Comparison of ENCODE assay signal across 16 mouse cellular contexts in the genomic region with DNA sequence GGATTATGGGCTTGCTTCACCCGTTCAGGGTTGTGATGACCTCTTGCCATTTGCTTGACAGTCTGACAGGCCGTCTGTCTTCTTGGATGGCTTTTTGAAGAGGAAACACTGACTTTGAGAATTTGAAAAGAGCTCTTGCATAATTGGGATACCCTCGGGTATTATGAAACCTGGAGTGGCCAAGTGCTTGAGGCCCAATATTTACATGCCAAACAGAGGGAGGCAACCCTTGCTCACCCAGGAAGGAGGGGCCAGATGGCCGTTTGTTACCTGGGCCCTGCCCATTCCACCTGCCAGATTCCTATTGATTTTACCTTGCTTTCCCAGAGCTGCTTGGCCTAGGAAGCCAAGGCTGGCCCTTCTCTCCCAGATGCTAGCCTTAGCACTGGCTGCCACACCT. TPM values are rescaled to one million over a fixed set of nuclear protein-coding genes. Genes with fewer than 3 reads are reported as not detected.
DNase-seq lines count a peak whose midpoint lies in the region; ATAC-seq and TF ChIP-seq lines count a peak whose summit lies in the region.
"Had no signal": no experiment of that assay in that cellular context is flagged by ENCODE, and none has a peak within 500 bp of the region (broad histone marks: within the 10 kb centered on the region; RNA-seq: fewer than 3 reads in every experiment).

No protein-coding gene starts in this region.

- intact Hi-C loops in heart, postnatal 10 days (cut with DNase I): no loop called here

- H3K4me1 ChIP-seq in embryonic facial prominence, embryonic 15.5 days: peaks cover 15% of the 10 kb centered on the region
- peaks cover 23% of the 10 kb centered on the region for H3K4me1 ChIP-seq in embryonic facial prominence, embryonic 10.5 days
- peaks cover 3% of the 10 kb centered on the region; the same call in 1 of the 2 replicates for H3K4me1 ChIP-seq in lung, embryonic 14.5 days (ENCODE audit: insufficient read depth)
- H3K4me1 ChIP-seq in megakaryocyte, embryonic 14.5 days: peaks cover 90% of the 10 kb centered on the region

- whole genome bisulfite sequencing in embryonic facial prominence, embryonic 15.5 days: 49% methylated on average over 4 of the region's 4 CpGs
- 56% methylated on average over 4 of the region's 4 CpGs for WGBS in embryonic facial prominence, embryonic 10.5 days
- 36% methylated on average over 4 of the region's 4 CpGs for WGBS in lung, embryonic 14.5 days

- H3K4me2 ChIP-seq in embryonic facial prominence, embryonic 15.5 days (replicated peaks): no peak overlapping the region
- H3K4me2 ChIP-seq in lung, embryonic 14.5 days: no peak overlapping the region
- H3K4me2 ChIP-seq: hindbrain, embryonic 13.5 days had no signal

- no peaks in the 10 kb centered on the region for H3K27me3 ChIP-seq in embryonic facial prominence, embryonic 15.5 days
- no peaks in the 10 kb centered on the region for H3K27me3 ChIP-seq in embryonic facial prominence, embryonic 10.5 days (replicated peaks; ENCODE audit: low read depth, poor library complexity, severe bottlenecking)
- no peaks in the 10 kb centered on the region for H3K27me3 ChIP-seq in lung, embryonic 14.5 days (ENCODE audit: insufficient read depth, low read length)
- H3K27me3 ChIP-seq in megakaryocyte, embryonic 14.5 days (replicated peaks): no peaks in the 10 kb centered on the region
- H3K27me3 ChIP-seq: hindbrain, embryonic 13.5 days; Patski had no signal

- no peak overlapping the region for H3K4me3 ChIP-seq in embryonic facial prominence, embryonic 15.5 days (replicated peaks)
- no peak overlapping the region for H3K4me3 ChIP-seq in embryonic facial prominence, embryonic 10.5 days
- no peak overlapping the region for H3K4me3 ChIP-seq in lung, embryonic 14.5 days (ENCODE audit: low read depth, low read length)
- H3K4me3 ChIP-seq in megakaryocyte, embryonic 14.5 days (replicated peaks): peak overlapping the region; percentile 47
- H3K4me3 ChIP-seq: hindbrain, embryonic 13.5 days; limb, embryonic 10.5 days had no signal

- H3K36me3 ChIP-seq in embryonic facial prominence, embryonic 15.5 days: peaks cover 13% of the 10 kb centered on the region; the same call in 1 of the 2 replicates
- H3K36me3 ChIP-seq in embryonic facial prominence, embryonic 10.5 days (replicated peaks): peaks cover 24% of the 10 kb centered on the region
- peaks cover 22% of the 10 kb centered on the region for H3K36me3 ChIP-seq in lung, embryonic 14.5 days (ENCODE audit: insufficient read depth)
- peaks cover 29% of the 10 kb centered on the region for H3K36me3 ChIP-seq in megakaryocyte, embryonic 14.5 days (replicated peaks; ENCODE audit: low read length)

- no peak for TF ChIP-seq CTCF in lung, embryonic 14.5 days (IDR thresholded peaks at IDR 0.05; ENCODE audit: low read depth)

- H3K9me3 ChIP-seq in embryonic facial prominence, embryonic 15.5 days (replicated peaks): no peaks in the 10 kb centered on the region
- H3K9me3 ChIP-seq in embryonic facial prominence, embryonic 10.5 days: no peaks in the 10 kb centered on the region
- H3K9me3 ChIP-seq in lung, embryonic 14.5 days (ENCODE audit: low read depth, low read length): no peaks in the 10 kb centered on the region
- H3K9me3 ChIP-seq in megakaryocyte, embryonic 14.5 days: no peaks in the 10 kb centered on the region
- H3K9me3 ChIP-seq: hindbrain, embryonic 13.5 days; limb, embryonic 10.5 days had no signal

- DNase-seq in embryonic facial prominence, embryonic 10.5 days (ENCODE audit: low spot score): no peak
- peak; percentile 76 for DNase-seq in adipocyte (ENCODE audit: low spot score)
- DNase-seq in lung, embryonic 14.5 days: peak; percentile 31
- DNase-seq in heart, postnatal 10 days: no peak
- DNase-seq in kidney, adult 11 months: no peak
- DNase-seq in spleen, postnatal 36 days (ENCODE audit: low spot score in 2 of 2): no peak
- DNase-seq: gastrocnemius, postnatal 25 days; kidney, adult 8-10 months had no signal

- no peak overlapping the region for H3K9ac ChIP-seq in embryonic facial prominence, embryonic 15.5 days
- no peak overlapping the region for H3K9ac ChIP-seq in lung, embryonic 14.5 days
- H3K9ac ChIP-seq: hindbrain, embryonic 13.5 days had no signal

- 0 out of 2 replicates have a peak overlapping the region, but pooled peaks have one; percentile 28 for H3K27ac ChIP-seq in embryonic facial prominence, embryonic 15.5 days (replicated peaks)
- no peak overlapping the region for H3K27ac ChIP-seq in embryonic facial prominence, embryonic 10.5 days (replicated peaks)
- H3K27ac ChIP-seq in lung, embryonic 14.5 days (ENCODE audit: low read depth): no peak overlapping the region
- H3K27ac ChIP-seq: hindbrain, embryonic 13.5 days; limb, embryonic 10.5 days had no signal

- ATAC-seq in embryonic facial prominence, embryonic 15.5 days (ENCODE audit: insufficient number of reproducible peaks, low FRiP score, low TSS enrichment, low read depth): no peak
- no peak for ATAC-seq in lung, embryonic 14.5 days (ENCODE audit: insufficient read depth)
- ATAC-seq: Patski had no signal

RNA-seq across cellular contexts. Expression of a gene that starts 15.5 kb away (rescaled TPM):
- polyA plus RNA-seq in embryonic facial prominence, embryonic 15.5 days (2015; fragmentation: Nextera tagmentation; extraction: Ambion mirVana): 45.8 and 52.4 TPM in 2 replicates
- polyA plus RNA-seq in embryonic facial prominence, embryonic 10.5 days (2016; fragmentation: Nextera tagmentation; extraction: Ambion mirVana): 41.6 and 51.6 TPM in 2 replicates
- polyA plus RNA-seq in lung, embryonic 14.5 days (2014; fragmentation: Nextera tagmentation; extraction: Ambion mirVana): 29.7 and 31.3 TPM in 2 replicates
- polyA plus RNA-seq in megakaryocyte, embryonic 14.5 days (2012; ENCODE audit: insufficient read depth, low replicate concordance): 22.7 and 26.5 TPM in 2 replicates
- 10 to 100 TPM; 81.4 to 86.9 TPM for total RNA-seq in heart, postnatal 10 days (2021)

RNA-seq across cellular contexts. Expression of a gene that starts 16.1 kb away (rescaled TPM):
- polyA plus RNA-seq in embryonic facial prominence, embryonic 15.5 days (2015; fragmentation: Nextera tagmentation; extraction: Ambion mirVana): 157 and 165 TPM in 2 replicates
- polyA plus RNA-seq in embryonic facial prominence, embryonic 10.5 days (2016; fragmentation: Nextera tagmentation; extraction: Ambion mirVana): 156 and 170 TPM in 2 replicates
- polyA plus RNA-seq in lung, embryonic 14.5 days (2014; fragmentation: Nextera tagmentation; extraction: Ambion mirVana): 162 and 168 TPM in 2 replicates
- polyA plus RNA-seq in megakaryocyte, embryonic 14.5 days (2012; ENCODE audit: insufficient read depth, low replicate concordance): 106 and 372 TPM in 2 replicates
- total RNA-seq in heart, postnatal 10 days (2021): 100 to 1,000 TPM in 1 of 2 experiments, 10 to 100 TPM in 1; 94.7 to 108 TPM

RNA-seq across cellular contexts. Expression of a gene that starts 31.4 kb away (rescaled TPM):
- polyA plus RNA-seq in embryonic facial prominence, embryonic 15.5 days (2015; fragmentation: Nextera tagmentation; extraction: Ambion mirVana): 0.49 TPM in 1 of 2 replicates, not detected in the other
- not detected in 2 replicates for polyA plus RNA-seq in embryonic facial prominence, embryonic 10.5 days (2016; fragmentation: Nextera tagmentation; extraction: Ambion mirVana)
- not detected in 2 replicates for polyA plus RNA-seq in lung, embryonic 14.5 days (2014; fragmentation: Nextera tagmentation; extraction: Ambion mirVana)
- 1.3 TPM in 1 of 2 replicates, not detected in the other for polyA plus RNA-seq in megakaryocyte, embryonic 14.5 days (2012; ENCODE audit: insufficient read depth, low replicate concordance)
- total RNA-seq in heart, postnatal 10 days (2021): not detected
- total RNA-seq: adrenal gland, adult 18-20 months; gastrocnemius, postnatal 25 days had no signal
- polyA plus RNA-seq: hindbrain, embryonic 13.5 days; limb, embryonic 10.5 days; Patski; spleen, adult 2 months; thymus, postnatal 0 days had no signal

RNA-seq across cellular contexts. Expression of a gene that starts 43.1 kb away (rescaled TPM):
- 0.71 and 0.77 TPM in 2 replicates for polyA plus RNA-seq in embryonic facial prominence, embryonic 15.5 days (2015; fragmentation: Nextera tagmentation; extraction: Ambion mirVana)
- polyA plus RNA-seq in embryonic facial prominence, embryonic 10.5 days (2016; fragmentation: Nextera tagmentation; extraction: Ambion mirVana): 0.81 and 0.84 TPM in 2 replicates
- polyA plus RNA-seq in lung, embryonic 14.5 days (2014; fragmentation: Nextera tagmentation; extraction: Ambion mirVana): 0.07 TPM in 1 of 2 replicates, not detected in the other
- polyA plus RNA-seq in megakaryocyte, embryonic 14.5 days (2012; ENCODE audit: insufficient read depth, low replicate concordance): not detected in 2 replicates
- not detected for total RNA-seq in heart, postnatal 10 days (2021)
- polyA plus RNA-seq: Patski; spleen, adult 2 months; thymus, postnatal 0 days had no signal

Comparison
In these comparisons a context has a peak if more than half of its experiments do, and no peak if none do; other contexts are left out.
1. DNase-seq: peak in adipocyte (single experiment) and lung, embryonic 14.5 days (single experiment); none in embryonic facial prominence, embryonic 10.5 days (single experiment), heart, postnatal 10 days (0 of 2), kidney, adult 11 months (single experiment) and spleen, postnatal 36 days (0 of 2).